Mouse (Mus musculus): ENCODE results near the gene Cyb561d2.
"Not testable (repeated sequence)": the region's sequence is repeated elsewhere in the genome, so short reads cannot be mapped to it uniquely, and the experiment has no call there.

Gene Cyb561d2

DNA sequence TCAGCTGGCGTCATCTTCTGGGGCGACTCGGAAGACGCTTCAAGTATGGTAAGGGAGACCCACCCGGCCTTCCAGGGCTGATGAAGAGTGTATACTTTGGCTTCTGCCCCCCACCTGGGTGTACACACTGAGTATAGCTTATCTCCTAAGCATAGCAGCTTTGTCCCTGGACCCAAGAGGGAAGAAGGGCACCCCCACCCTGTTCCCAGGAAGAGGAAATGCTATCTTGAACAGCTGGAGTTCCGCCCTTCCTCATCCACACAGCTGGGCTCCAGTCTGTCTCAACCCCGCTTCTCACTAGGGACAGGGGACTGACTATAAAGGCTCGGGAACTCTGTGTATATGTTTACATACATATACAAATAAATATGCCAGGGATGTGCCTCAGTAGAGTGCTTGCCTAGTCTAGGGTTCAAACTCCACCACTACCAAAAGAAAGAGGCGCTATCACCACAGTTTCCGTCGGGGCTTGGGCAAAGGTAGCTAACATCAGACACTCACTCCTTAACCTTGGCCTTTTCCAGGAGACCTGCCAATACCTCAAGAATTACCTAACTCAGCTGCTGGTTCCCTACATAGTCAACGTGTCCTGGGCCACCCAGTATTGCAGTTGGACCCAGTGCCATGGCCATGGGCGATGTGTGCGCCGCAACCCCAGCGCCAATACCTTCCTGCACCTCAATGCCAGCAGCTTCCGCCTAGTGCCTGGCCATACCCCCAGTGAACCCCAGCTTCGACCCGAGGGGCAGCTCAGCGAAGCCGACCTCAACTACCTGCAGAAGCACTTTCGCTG lies 29.7 kb upstream of the Cyb561d2 start:
- no peak for DNase-seq (ENCODE audit: low spot score)

DNA sequence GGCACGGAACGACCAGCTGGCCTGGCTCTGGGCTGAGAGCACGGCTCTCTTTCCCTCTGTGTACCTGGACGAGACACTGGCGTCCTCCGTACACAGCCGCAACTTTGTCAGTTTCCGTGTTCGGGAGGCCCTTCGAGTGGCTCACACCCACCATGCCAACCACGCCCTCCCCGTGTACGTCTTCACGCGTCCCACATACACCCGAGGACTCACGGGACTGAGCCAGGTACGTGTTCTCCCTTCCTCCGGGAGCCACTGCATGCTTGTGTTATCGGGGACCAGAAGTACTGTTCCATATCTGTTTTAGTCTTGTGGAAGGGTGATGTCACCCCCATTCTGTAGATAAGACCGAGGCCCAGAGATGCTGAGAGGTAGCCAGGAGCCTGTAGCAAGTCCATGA lies 28.9 kb upstream of the Cyb561d2 start:
- DNase-seq (ENCODE audit: low spot score), result no peak

- DNase-seq (ENCODE audit: low spot score), result no peak
These were observed 28.0 kb upstream of the Cyb561d2 start for GRCm38 (mm10) chr9:107570016-107570415.

DNA sequence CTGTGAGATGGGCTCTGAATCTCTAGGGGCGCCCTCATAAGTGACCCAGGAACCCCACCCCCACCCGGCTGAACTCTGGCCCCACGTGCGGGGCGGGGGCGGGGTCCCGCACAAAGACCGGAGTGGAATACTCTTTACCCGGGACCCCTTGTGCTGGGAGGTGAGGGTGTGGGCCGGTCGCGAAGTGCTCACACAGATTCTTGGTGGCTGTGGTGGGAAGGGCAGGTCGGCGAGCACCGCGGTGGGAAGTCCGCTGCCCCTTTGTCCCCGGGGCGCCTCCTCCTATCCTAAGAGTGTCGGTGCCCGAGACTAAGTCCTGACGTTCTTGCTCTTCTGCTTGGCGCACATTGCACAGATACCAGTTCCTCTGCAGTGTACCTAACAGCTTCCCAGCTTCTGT lies 27.3 kb upstream of the Cyb561d2 start:
- DNase-seq (ENCODE audit: low spot score), result no peak

GRCm38 (mm10) chr9:107568331-107569261 lies 26.6 kb upstream of the Cyb561d2 start:
- peak; percentile 92 for DNase-seq (ENCODE audit: low spot score)

DNA sequence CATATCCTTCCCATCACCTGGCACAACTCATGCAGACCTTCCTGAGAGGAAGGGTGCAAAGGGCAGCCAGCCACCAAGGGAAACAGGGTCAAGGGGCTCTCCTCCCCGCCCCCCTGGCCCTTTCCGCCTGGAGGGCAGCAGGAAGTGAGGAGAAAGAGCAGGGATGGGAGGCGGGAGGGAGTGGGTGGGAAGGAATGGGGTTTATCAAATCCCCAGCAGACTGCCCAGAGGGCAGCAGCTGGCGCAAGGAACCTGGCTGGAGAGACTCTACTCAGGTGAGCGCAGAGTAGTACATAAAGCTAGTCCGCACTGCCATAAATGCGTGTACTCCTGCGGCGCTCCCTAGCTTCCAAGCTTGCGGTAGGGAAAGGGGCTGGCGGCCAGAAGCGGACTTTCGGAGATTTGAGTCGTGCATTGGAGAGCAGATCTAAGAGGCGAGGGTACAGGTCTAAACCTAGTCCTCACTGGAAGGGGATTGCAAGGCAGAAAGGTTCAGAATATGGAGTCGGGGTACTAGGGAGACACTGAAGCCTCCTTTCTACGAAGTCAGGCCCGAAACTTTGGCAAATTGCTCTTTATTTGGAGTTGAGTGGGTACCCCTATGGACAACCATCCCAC lies 25.8 kb upstream of the Cyb561d2 start, which contains the start of gene Hyal2:
TSS of gene Hyal2 (plus strand) at position 244 of the 618 bp plus-strand sequence.
- DNase-seq (ENCODE audit: low spot score), result peak; percentile 80

- peak; percentile 50 for DNase-seq (ENCODE audit: low spot score)
These were observed 24.9 kb upstream of the Cyb561d2 start for GRCm38 (mm10) chr9:107566855-107567254.

- DNase-seq (ENCODE audit: low spot score), result peak; percentile 82
These were observed 24.2 kb upstream of the Cyb561d2 start for GRCm38 (mm10) chr9:107566041-107566709.

DNA sequence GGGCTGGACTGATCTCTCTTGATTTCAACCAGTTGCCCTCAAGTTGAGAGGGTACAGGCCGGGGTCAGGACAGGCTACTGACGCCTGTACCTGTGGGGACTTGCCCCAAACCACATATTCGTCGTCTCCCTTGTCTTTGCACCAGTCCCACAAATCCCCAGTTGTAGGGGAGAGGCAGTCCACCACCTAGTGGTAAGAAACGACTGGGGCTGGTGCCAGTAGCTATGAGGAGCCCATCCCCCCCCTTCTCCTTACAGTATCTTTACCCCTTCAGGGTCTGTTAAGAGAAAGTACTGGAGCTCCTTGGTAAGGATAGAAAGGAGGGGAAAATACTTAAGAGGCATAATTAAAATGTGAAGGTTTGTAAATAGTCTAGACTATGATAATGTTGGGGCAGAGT lies 23.6 kb upstream of the Cyb561d2 start:
- not testable (repeated sequence) for DNase-seq (ENCODE audit: low spot score)

GRCm38 (mm10) chr9:107563029-107563581 lies 21.1 kb upstream of the Cyb561d2 start, which contains the start of gene Tusc2:
Tusc2 (plus strand) TSS chr9:107563255.
- peak; percentile 95 for DNase-seq (ENCODE audit: low spot score)

DNA sequence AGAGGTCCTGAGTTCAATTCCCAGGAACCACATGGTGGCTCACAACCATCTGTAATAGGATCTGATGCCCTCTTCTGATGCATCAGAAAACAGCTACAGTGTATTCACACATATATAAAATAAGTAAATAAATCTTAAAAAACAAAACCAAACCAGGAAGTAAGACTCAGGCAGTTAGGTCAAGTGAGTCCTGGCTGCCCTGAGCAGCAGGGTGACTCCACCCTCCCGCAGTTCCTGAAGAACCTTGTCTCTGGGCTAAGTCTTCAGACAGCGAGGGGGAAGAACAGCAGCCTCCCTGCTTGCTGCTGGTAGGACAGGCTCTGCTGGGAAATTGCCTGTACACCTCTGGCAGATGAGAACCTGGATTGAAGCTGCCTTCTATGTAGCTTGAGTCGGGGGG lies 14.4 kb upstream of the Cyb561d2 start:
- DNase-seq (ENCODE audit: low spot score), result no peak

DNA sequence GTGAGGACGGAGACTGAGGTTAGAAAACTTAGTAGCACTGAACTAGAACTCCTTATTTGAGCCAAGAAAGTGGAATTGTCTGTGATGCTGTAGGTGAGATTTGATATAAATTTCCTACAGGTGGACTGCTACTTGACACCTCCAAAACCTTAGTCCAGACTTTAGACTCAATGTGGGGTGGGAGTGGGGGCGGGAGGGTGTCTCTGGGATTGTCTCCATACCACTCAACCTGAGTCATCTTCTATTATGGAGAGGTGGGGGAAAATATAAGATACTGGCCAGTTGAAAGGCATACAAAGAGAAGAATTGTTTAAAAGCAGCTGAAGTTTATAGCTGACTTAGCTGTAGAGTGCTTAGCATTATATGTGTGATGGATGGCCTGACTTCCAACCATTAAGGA lies 13.7 kb upstream of the Cyb561d2 start:
- DNase-seq (ENCODE audit: low spot score), result no peak

DNA sequence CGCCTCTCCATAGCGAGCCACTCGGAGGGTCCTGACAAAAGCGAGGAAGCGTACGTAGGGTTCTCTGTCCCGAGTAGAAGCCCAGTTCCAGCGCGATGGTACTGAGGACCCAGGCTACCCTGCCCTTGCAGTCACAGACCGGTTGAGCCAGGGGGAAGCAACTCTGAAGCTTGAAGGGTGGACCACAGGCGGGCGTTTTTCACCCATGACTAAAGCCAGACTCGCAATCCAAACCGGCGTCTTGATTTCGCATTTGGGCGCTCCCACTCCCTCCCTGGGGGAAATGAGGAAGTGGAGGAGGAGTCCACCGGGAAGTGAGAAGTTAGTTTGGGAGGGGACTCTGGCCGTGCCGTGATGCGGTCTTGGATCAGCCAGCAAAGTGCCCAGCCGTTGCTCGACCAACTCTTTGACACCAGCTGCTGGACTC lies 13.1 kb upstream of the Cyb561d2 start:
- DNase-seq (ENCODE audit: low spot score), result peak; percentile 73

DNA sequence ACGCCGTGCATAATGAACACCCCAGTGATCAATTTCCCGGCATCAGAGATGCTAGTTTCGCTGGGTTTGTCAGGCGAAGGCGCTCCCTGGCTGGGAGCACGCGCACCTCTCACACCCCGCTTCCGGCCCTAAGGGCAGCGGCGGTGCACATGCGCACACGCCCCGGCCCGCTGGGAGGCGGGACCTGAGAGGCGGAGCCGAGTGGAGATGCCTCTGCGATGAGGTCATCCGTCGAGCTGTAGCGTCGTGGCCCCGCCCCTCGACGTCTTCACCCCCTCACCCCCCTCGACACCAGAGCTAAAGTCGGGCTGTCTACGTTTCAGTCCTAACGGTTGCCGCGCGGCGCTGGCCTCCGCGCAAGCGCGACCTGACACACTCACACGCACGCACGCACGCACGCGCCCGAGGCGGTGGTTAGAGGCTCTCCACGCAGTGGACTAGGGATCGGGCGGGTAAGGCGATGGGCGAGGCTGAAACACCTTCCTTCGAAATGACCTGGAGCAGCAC lies 12.4 kb upstream of the Cyb561d2 start:
- DNase-seq (ENCODE audit: low spot score), result peak; percentile 98

DNA sequence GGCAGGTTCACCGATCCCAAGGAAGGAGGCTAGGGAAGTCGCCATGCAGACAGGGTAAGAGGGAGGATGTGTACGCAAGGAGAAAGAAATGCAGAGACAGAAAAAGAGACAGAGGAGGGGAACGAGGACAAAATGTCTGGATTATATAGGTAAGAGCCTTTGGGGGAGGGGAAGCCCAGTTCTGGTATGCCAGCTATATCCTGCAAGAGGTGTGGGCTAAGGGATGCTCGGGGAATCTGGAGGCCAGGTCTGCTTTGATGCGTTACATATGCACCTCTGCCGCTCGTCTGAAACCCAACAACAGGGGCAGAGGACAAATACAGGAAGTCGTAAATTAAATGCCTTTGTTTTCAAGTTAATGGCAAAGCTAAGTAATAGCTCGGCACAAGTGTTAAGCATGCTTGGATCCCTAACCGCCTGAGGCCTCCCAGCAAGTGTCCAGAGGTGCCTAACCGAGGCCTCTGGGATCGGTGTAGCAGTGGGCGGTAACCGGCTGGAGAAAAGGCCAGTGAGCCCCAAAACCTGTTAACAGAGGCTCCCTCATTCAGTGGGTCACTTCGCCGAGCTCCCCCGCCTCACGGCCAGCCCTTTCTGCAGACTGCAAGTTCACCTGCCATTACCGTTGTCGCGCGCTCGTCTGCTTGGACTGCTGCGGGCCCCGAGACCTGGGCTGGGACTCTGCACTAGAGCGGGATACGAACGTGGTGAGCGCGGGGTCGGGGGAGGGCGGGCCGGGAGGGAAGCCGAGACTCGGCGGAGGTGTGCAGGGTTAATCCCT lies 11.7 kb upstream of the Cyb561d2 start:
- no peak for DNase-seq (ENCODE audit: low spot score)

- no peak for DNase-seq (ENCODE audit: low spot score)
These were observed 10.8 kb upstream of the Cyb561d2 start for GRCm38 (mm10) chr9:107552690-107553393.

DNA sequence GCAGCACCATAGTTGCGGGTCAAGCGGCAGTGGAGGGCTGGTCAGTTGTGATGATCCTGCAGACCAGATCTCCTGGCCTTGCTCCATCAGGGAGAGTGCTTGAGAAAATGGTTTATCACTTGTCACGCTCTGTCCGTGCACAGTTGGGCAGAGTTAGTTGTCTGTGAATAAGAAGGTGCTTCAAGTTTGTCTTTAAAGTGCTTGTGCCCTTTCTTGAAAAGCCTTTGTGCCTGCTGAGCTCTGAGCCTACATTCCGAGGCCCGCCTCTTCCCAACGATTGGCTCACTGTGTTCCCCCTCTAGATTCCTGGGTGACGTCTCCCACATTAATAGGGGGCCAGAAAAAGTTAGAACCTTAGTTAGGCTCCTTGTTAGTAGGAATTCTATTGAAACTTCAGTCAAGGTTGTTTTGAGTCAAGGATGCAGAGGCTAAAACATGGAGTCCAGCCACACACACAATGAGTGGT lies 9.9 kb upstream of the Cyb561d2 start:
- peak; percentile 51 for DNase-seq (ENCODE audit: low spot score)

GRCm38 (mm10) chr9:107551117-107551889 lies 9.3 kb upstream of the Cyb561d2 start, which contains the start of gene Rassf1:
Rassf1 (plus strand) TSS chr9:107551555.
- peak; percentile 91 for DNase-seq (ENCODE audit: low spot score)
